Mouse (Mus musculus): ENCODE measurements at regions not wholly inside any gene's neighbourhood (a gene's known extent, or its start where the extent isn't known, plus 50 kb on each side); places are given as distances from the start of the nearest gene placed in this dataset.

DNA sequence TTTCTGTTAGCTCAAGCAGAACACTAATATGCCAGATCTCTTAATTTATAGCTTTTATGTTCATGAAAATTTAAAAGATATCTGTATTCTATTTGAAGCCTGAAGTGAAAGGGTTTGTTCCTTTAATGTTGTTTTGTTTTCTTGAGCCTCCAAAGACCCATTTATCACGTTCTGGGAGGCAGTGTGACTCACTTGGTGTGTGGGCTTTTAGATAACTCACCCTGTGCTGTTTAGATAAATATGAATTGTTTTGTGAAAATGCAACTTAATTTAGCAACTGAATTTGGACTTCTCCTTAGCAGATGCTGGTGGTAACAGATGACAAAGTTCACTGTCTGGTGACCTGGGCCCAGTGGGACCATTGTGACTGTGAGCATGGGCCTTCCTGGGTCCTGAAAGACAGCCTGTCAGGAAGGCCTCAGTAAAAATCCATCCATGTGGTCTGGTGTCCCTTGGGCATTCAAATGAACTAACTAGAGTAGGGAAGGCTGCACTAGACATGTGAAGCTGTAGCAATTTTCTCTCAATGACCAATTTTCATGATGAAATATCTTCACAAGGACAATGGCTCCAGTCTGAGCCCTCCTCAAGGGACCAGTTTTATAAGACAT lies 167.6 kb upstream of the Nsun2 start:
- WGBS, result 48% methylated on average over 1 of the region's 1 CpGs
- Histone ChIP-seq H3K27ac (ENCODE audit: low read length) (no peak overlapping the region), H3K27me3 (replicated peaks; ENCODE audit: control insufficient read depth, insufficient read depth, low read length) (no peaks in the 10 kb centered on the region), H3K36me3 (ENCODE audit: control insufficient read depth, insufficient read depth, low read length) (no peaks in the 10 kb centered on the region), H3K9ac (ENCODE audit: low read depth, low read length) (no peak overlapping the region), H3K4me3 (ENCODE audit: low read length) (no peak overlapping the region), H3K4me2 (ENCODE audit: low read depth, low read length) (no peak overlapping the region), H3K4me1 (ENCODE audit: control insufficient read depth, insufficient read depth, low read length) (no peaks in the 10 kb centered on the region), H3K9me3 (ENCODE audit: control insufficient read depth, low read length) (no peaks in the 10 kb centered on the region)
- ATAC-seq, result no peak

DNA sequence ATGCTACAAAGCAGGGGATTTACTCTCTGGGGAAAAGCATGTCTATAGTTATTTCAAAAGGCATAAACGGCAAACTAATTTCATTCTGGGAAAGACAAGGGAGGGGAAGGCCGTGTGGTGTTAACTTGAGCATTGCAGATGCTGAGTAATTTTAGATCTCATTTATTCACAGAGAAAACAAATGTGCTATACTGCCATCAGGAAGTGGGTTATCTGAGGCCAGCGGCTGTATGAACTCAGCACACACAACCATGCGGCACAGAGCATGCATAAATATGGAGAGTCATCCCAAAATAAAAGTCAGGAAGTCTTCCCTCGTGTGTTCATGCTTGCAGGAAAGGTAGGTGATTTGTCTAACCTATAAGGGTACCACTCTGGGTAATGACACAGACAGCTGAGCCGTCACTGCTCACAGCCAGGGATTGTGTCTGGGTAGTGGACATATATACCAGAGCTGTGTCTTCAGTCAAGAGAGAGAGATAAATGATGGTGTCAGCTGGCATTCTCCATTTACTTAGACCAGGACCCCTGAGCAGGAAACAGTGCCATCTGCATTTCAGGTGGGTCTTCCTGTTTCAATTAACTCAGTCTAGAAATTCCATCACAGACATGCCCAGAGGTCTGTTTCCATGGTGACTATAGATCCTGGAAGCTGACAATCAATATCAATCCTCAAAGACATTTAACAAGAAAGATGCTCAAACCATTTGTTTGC lies 160.3 kb upstream of the Nsun2 start:
- Histone ChIP-seq H3K27ac (ENCODE audit: low read length) (no peak overlapping the region), H3K4me1 (ENCODE audit: control insufficient read depth, insufficient read depth, low read length) (no peaks in the 10 kb centered on the region), H3K4me2 (ENCODE audit: low read depth, low read length) (no peak overlapping the region), H3K27me3 (replicated peaks; ENCODE audit: control insufficient read depth, insufficient read depth, low read length) (no peaks in the 10 kb centered on the region), H3K9ac (ENCODE audit: low read depth, low read length) (no peak overlapping the region), H3K36me3 (ENCODE audit: control insufficient read depth, insufficient read depth, low read length) (no peaks in the 10 kb centered on the region), H3K4me3 (ENCODE audit: low read length) (no peak overlapping the region), H3K9me3 (ENCODE audit: control insufficient read depth, low read length) (no peaks in the 10 kb centered on the region)
- no peak for ATAC-seq
- WGBS, result 64% methylated on average over 6 of the region's 6 CpGs

DNA sequence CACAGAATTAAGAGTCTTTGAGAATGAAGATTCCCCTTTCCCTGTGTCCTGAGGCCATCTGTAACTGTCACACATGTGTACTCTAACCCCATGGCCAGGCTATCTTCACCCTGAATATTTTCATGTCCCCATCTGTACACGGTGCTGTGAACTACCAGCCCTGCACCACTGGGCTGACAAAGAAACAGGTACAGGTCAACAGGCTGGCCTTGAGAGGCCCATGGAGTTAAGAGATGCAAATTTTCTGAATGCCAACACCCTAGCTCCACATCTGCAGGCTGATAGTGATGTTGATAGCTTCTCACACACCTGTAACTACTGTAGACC lies 159.8 kb upstream of the Nsun2 start:
- no peak overlapping the region for H3K4me2 ChIP-seq (ENCODE audit: low read depth, low read length)
- 56% methylated on average over 1 of the region's 1 CpGs for WGBS
- H3K4me1 ChIP-seq (ENCODE audit: control insufficient read depth, insufficient read depth, low read length), result no peaks in the 10 kb centered on the region
- no peak for ATAC-seq
- H3K9ac ChIP-seq (ENCODE audit: low read depth, low read length), result no peak overlapping the region
- no peak overlapping the region for H3K4me3 ChIP-seq (ENCODE audit: low read length)
- H3K27ac ChIP-seq (ENCODE audit: low read length), result no peak overlapping the region
- H3K27me3 ChIP-seq (replicated peaks; ENCODE audit: control insufficient read depth, insufficient read depth, low read length), result no peaks in the 10 kb centered on the region
- H3K36me3 ChIP-seq (ENCODE audit: control insufficient read depth, insufficient read depth, low read length), result no peaks in the 10 kb centered on the region
- no peaks in the 10 kb centered on the region for H3K9me3 ChIP-seq (ENCODE audit: control insufficient read depth, low read length)

DNA sequence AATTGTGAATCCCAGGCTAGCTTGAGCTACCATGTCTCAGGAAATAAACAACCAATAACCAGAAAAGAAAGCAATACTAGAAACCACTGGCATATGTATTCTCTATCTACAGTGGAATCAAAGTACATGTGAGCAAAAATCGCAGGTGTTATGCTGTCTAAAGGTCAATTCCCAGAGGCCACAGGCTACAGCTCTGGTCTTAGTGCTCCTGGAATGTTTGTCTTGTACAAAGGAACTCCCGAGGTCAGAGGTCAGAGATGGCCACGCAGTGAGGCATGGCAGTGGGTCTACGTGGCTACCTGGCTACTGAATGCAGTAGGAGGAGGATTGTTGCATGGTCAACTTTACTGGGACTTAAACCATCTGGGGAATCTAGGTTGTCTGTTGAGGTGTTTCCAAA lies 153.1 kb upstream of the Nsun2 start:
- H3K9ac ChIP-seq (ENCODE audit: low read depth, low read length), result no peak overlapping the region
- H3K36me3 ChIP-seq (ENCODE audit: control insufficient read depth, insufficient read depth, low read length), result no peaks in the 10 kb centered on the region
- H3K27me3 ChIP-seq (replicated peaks; ENCODE audit: control insufficient read depth, insufficient read depth, low read length), result no peaks in the 10 kb centered on the region
- 54% methylated on average over 4 of the region's 4 CpGs for WGBS
- H3K4me3 ChIP-seq (ENCODE audit: low read length), result no peak overlapping the region
- no peak overlapping the region for H3K4me2 ChIP-seq (ENCODE audit: low read depth, low read length)
- H3K4me1 ChIP-seq (ENCODE audit: control insufficient read depth, insufficient read depth, low read length), result no peaks in the 10 kb centered on the region
- no peak overlapping the region for H3K27ac ChIP-seq (ENCODE audit: low read length)
- no peak for ATAC-seq
- no peaks in the 10 kb centered on the region for H3K9me3 ChIP-seq (ENCODE audit: control insufficient read depth, low read length)

DNA sequence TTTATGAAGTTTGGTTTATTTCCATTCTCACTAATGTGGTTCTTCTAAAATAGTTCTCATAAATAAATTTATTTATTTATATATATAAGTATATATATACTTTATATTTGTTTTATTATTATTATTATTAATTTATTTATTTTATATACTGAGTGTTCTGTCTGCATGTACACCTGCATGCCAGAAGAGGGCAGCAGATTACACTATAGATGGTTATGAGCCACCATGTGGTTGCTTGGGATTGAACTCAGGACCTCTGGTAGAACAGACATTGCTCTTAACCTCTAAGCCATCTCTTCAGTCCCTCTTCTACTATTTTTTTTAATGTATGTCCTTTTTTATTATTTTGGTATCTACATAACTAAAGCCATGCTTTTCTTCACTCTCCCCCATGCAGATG lies 148.8 kb upstream of the Nsun2 start:
- ATAC-seq, result no peak

DNA sequence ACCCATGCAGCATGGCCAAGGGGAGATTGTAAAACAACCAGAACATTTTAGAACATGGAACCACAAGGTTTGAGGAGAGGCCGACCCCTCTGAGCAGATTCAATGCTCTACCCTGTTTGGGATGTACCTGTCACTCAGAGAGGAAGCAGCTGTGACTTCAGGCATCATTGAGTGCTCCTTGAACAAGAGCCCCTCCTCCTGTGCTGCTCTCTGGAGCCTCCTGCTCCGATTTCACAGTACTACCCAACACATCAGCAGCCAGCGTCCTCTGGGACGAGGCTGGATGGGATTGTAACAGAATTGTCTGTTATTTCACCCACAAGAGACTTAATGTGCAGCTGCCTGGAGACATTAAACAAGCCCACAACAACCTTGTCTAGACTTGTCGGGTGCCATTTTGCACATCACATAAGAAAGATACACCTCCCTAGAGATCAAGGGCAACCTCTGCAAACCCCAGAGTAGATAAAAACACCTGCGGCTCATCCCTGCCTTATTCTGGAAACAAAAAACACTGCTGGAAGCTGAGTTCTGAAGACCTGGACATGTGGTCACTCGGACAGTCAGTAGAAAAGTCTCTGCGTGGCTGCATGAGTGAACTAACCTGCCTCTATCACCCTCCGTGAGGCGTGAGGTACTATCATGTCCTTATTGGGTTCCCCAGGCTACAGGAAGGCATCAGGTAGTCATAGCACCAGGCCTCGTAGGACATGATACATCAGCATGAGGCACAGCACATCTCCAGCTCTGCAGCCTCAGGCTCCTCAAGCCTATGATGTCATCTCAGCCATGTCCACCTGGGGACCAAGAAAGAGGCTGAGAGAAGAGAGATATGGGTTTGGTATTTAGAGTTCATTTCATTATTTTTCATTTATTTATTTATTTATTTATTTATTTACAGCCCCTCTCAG lies 140.4 kb upstream of the Nsun2 start:
- Histone ChIP-seq H3K9ac (ENCODE audit: low read depth, low read length) (no peak overlapping the region), H3K36me3 (ENCODE audit: control insufficient read depth, insufficient read depth, low read length) (no peaks in the 10 kb centered on the region), H3K4me3 (ENCODE audit: low read length) (no peak overlapping the region), H3K27ac (ENCODE audit: low read length) (no peak overlapping the region), H3K4me1 (ENCODE audit: control insufficient read depth, insufficient read depth, low read length) (no peaks in the 10 kb centered on the region), H3K27me3 (replicated peaks; ENCODE audit: control insufficient read depth, insufficient read depth, low read length) (no peaks in the 10 kb centered on the region), H3K9me3 (ENCODE audit: control insufficient read depth, low read length) (no peaks in the 10 kb centered on the region), H3K4me2 (ENCODE audit: low read depth, low read length) (no peak overlapping the region)
- 84% methylated on average over 11 of the region's 11 CpGs for WGBS
- no peak for ATAC-seq

More for the DNA sequence above, 148.8 kb upstream of the Nsun2 start:
- H3K27me3 ChIP-seq (replicated peaks; ENCODE audit: control insufficient read depth, insufficient read depth, low read length), result no peaks in the 10 kb centered on the region
- no peak overlapping the region for H3K4me3 ChIP-seq (ENCODE audit: low read length)
- no peak overlapping the region for H3K9ac ChIP-seq (ENCODE audit: low read depth, low read length)
- H3K4me1 ChIP-seq (ENCODE audit: control insufficient read depth, insufficient read depth, low read length), result no peaks in the 10 kb centered on the region
- no peaks in the 10 kb centered on the region for H3K36me3 ChIP-seq (ENCODE audit: control insufficient read depth, insufficient read depth, low read length)
- no peak overlapping the region for H3K27ac ChIP-seq (ENCODE audit: low read length)
- H3K9me3 ChIP-seq (ENCODE audit: control insufficient read depth, low read length), result no peaks in the 10 kb centered on the region
- H3K4me2 ChIP-seq (ENCODE audit: low read depth, low read length), result no peak overlapping the region

DNA sequence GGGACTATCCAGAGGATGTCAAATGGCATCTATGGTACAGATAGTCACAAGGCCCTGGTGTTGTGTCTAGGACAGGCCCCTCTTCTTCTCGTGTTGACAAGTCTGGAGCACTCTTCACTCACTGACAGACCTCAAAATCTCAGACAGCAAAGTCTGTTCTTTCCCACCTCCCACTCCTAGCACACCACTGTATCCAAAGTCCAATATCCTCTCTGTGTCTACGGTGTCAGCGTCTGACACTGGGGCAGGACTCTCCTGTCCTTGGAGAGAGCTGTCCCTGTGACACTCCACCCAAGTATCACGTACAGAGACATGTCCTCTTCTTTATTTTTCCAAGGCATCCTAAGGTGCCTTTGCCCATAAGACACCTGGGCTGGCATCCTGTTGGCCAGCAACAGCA lies 139.0 kb upstream of the Nsun2 start:
- no peak for ATAC-seq
- Histone ChIP-seq H3K27ac (ENCODE audit: low read length) (no peak overlapping the region), H3K4me1 (ENCODE audit: control insufficient read depth, insufficient read depth, low read length) (no peaks in the 10 kb centered on the region), H3K27me3 (replicated peaks; ENCODE audit: control insufficient read depth, insufficient read depth, low read length) (no peaks in the 10 kb centered on the region), H3K9me3 (ENCODE audit: control insufficient read depth, low read length) (no peaks in the 10 kb centered on the region), H3K36me3 (ENCODE audit: control insufficient read depth, insufficient read depth, low read length) (no peaks in the 10 kb centered on the region), H3K4me3 (ENCODE audit: low read length) (no peak overlapping the region), H3K9ac (ENCODE audit: low read depth, low read length) (no peak overlapping the region), H3K4me2 (ENCODE audit: low read depth, low read length) (no peak overlapping the region)
- WGBS, result 81% methylated on average over 4 of the region's 4 CpGs

DNA sequence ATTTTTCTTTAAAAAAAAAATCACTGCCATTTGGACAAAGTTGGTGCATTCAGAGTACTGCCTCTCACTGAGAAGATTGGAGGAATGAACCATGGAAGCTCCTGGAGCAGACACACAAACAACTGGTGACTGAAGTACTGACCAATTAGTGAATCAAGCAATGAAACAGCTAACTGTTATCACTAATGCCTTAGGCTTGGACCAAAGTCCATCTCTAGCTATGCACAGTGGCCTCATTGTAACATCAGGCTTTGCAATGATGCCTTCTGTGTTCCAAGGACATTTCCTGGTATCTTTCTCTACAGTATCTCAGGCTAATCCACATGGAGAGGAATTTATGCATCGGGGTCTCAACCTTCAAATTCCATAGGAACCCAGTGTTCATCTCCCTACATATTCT lies 123.2 kb upstream of the Nsun2 start:
- H3K27me3 ChIP-seq (replicated peaks; ENCODE audit: control insufficient read depth, insufficient read depth, low read length), result no peaks in the 10 kb centered on the region
- peak; percentile 98 for ATAC-seq
- no peaks in the 10 kb centered on the region for H3K36me3 ChIP-seq (ENCODE audit: control insufficient read depth, insufficient read depth, low read length)
- H3K4me3 ChIP-seq (ENCODE audit: low read length), result no peak overlapping the region
- no peak overlapping the region for H3K27ac ChIP-seq (ENCODE audit: low read length)
- H3K4me1 ChIP-seq (ENCODE audit: control insufficient read depth, insufficient read depth, low read length), result no peaks in the 10 kb centered on the region
- H3K4me2 ChIP-seq (ENCODE audit: low read depth, low read length), result no peak overlapping the region
- H3K9ac ChIP-seq (ENCODE audit: low read depth, low read length), result no peak overlapping the region
- no peaks in the 10 kb centered on the region for H3K9me3 ChIP-seq (ENCODE audit: control insufficient read depth, low read length)
- WGBS, result 50% methylated on average over 1 of the region's 1 CpGs

DNA sequence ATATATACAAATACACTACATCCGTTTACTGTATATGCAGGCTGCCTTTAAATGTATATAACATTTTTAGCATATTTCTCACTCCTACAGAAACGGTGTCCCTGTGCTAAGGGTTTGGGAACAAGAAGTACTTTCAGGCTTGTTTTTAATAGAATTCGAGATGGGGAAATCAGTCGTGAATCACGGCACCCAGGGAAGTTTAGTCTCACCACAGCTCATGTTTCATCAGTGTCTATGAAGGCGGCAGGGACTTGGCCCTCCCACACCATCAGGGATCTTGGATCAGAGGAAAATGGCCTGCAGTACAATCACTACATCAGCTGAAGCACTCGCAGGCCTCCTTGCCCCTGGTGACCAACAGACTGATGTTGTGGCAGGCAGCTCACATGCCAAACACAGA lies 118.7 kb upstream of the Nsun2 start:
- no peaks in the 10 kb centered on the region for H3K36me3 ChIP-seq (ENCODE audit: control insufficient read depth, insufficient read depth, low read length)
- no peak overlapping the region for H3K4me3 ChIP-seq (ENCODE audit: low read length)
- no peaks in the 10 kb centered on the region for H3K27me3 ChIP-seq (replicated peaks; ENCODE audit: control insufficient read depth, insufficient read depth, low read length)
- no peak overlapping the region for H3K27ac ChIP-seq (ENCODE audit: low read length)
- WGBS, result 79% methylated on average over 7 of the region's 7 CpGs
- no peak overlapping the region for H3K9ac ChIP-seq (ENCODE audit: low read depth, low read length)
- no peak overlapping the region for H3K4me2 ChIP-seq (ENCODE audit: low read depth, low read length)
- H3K4me1 ChIP-seq (ENCODE audit: control insufficient read depth, insufficient read depth, low read length), result no peaks in the 10 kb centered on the region
- ATAC-seq, result no peak
- H3K9me3 ChIP-seq (ENCODE audit: control insufficient read depth, low read length), result no peaks in the 10 kb centered on the region

Data from intestine, embryonic 16.5 days (tissue).